ENCODE assay signal across 8 mouse cellular contexts in genomic region chr14:54259722-54260085, GRCm38 (mm10). TPM values are rescaled to one million over a fixed set of nuclear protein-coding genes. Genes with fewer than 3 reads are reported as not detected.
DNase-seq lines count a peak whose midpoint lies in the region; ATAC-seq and TF ChIP-seq lines count a peak whose summit lies in the region.

No protein-coding gene starts in this region.

- 21% methylated on average over 8 of the region's 8 CpGs for WGBS in heart, postnatal 0 days
- WGBS in hindbrain, embryonic 13.5 days = 28% methylated on average over 8 of the region's 8 CpGs
- WGBS in midbrain, embryonic 13.5 days = 27% methylated on average over 8 of the region's 8 CpGs

- no peak for TF ChIP-seq CTCF in heart, postnatal 0 days (IDR thresholded peaks at IDR 0.05; ENCODE audit: low read depth)

- peak overlapping the region; percentile 79 for H3K4me2 ChIP-seq in heart, postnatal 0 days (ENCODE audit: low read depth, low read length)
- peak overlapping the region; percentile 79 for H3K4me2 ChIP-seq in hindbrain, embryonic 13.5 days
- H3K4me2 ChIP-seq in midbrain, embryonic 13.5 days (replicated peaks) = peak overlapping the region; percentile 88

- no peaks in the 10 kb centered on the region for H3K9me3 ChIP-seq in heart, postnatal 0 days (replicated peaks; ENCODE audit: control insufficient read depth, low read length)
- H3K9me3 ChIP-seq in hindbrain, embryonic 13.5 days = no peaks in the 10 kb centered on the region
- no peaks in the 10 kb centered on the region for H3K9me3 ChIP-seq in midbrain, embryonic 13.5 days

- peaks cover 25% of the 10 kb centered on the region for H3K4me1 ChIP-seq in heart, postnatal 0 days (ENCODE audit: control insufficient read depth, insufficient read depth)
- H3K4me1 ChIP-seq in hindbrain, embryonic 13.5 days (replicated peaks) = peaks cover 23% of the 10 kb centered on the region
- H3K4me1 ChIP-seq in midbrain, embryonic 13.5 days (replicated peaks) = peaks cover 21% of the 10 kb centered on the region

- peak overlapping the region; percentile 82 for H3K4me3 ChIP-seq in heart, postnatal 0 days (ENCODE audit: low read depth, low read length)
- peak overlapping the region; percentile 48 for H3K4me3 ChIP-seq in hindbrain, embryonic 13.5 days
- H3K4me3 ChIP-seq in midbrain, embryonic 13.5 days (replicated peaks) = peak overlapping the region; percentile 58

- no peak for DNase-seq in heart, postnatal 0 days (ENCODE audit: low spot score)
- no peak for DNase-seq in heart, postnatal 4 days
- peak; percentile 24 for DNase-seq in Muller cell, postnatal 12 days (ENCODE audit: inconsistent ontology term)
- no peak for DNase-seq in gastrocnemius, postnatal 4 days (ENCODE audit: low spot score in 2 of 2)
- no peak for DNase-seq in cerebellum, adult 11-12 months
- DNase-seq in frontal cortex, postnatal 10 days (ENCODE audit: low spot score in 2 of 2) = no peak

- H3K27ac ChIP-seq in heart, postnatal 0 days (ENCODE audit: low read depth) = peak overlapping the region; percentile 88
- H3K27ac ChIP-seq in hindbrain, embryonic 13.5 days = no peak overlapping the region; the same call in 1 of the 2 replicates
- H3K27ac ChIP-seq in midbrain, embryonic 13.5 days = no peak overlapping the region

- H3K9ac ChIP-seq in heart, postnatal 0 days (replicated peaks; ENCODE audit: low read depth, low read length) = peak overlapping the region; percentile 79
- peak overlapping the region; percentile 68 for H3K9ac ChIP-seq in hindbrain, embryonic 13.5 days
- H3K9ac ChIP-seq in midbrain, embryonic 13.5 days (replicated peaks) = peak overlapping the region; percentile 74

- H3K36me3 ChIP-seq in heart, postnatal 0 days (replicated peaks; ENCODE audit: control insufficient read depth, insufficient read depth, low read length) = peaks cover 26% of the 10 kb centered on the region
- peaks cover 10% of the 10 kb centered on the region for H3K36me3 ChIP-seq in hindbrain, embryonic 13.5 days
- peaks cover 9% of the 10 kb centered on the region; the same call in 1 of the 2 replicates for H3K36me3 ChIP-seq in midbrain, embryonic 13.5 days

- ATAC-seq in heart, postnatal 0 days (ENCODE audit: insufficient read depth, low read depth) = no peak
- no peak for ATAC-seq in hindbrain, embryonic 13.5 days (ENCODE audit: low FRiP score)
- ATAC-seq in midbrain, embryonic 13.5 days = no peak

- H3K27me3 ChIP-seq in heart, postnatal 0 days (ENCODE audit: control insufficient read depth, insufficient read depth, low read length) = no peaks in the 10 kb centered on the region
- H3K27me3 ChIP-seq in hindbrain, embryonic 13.5 days = peaks cover 8% of the 10 kb centered on the region; the same call in 1 of the 2 replicates
- 0 out of 2 replicates have a peak, but pooled peaks cover 6% of the 10 kb centered on the region for H3K27me3 ChIP-seq in midbrain, embryonic 13.5 days

- TF ChIP-seq EP300 in heart, postnatal 0 days (IDR thresholded peaks at IDR 0.05; ENCODE audit: low read depth) = no peak

RNA-seq across cellular contexts. Expression of gene Abhd4, which starts 5.7 kb away (rescaled TPM):
- 192 and 229 TPM in 2 replicates for total RNA-seq in heart, postnatal 0 days (2014; rRNA removed; ENCODE audit: low replicate concordance)
- polyA plus RNA-seq in heart, postnatal 0 days (2015; fragmentation: Nextera tagmentation; extraction: Ambion mirVana) = 99.9 and 103 TPM in 2 replicates
- total RNA-seq in heart, postnatal 4 days (2021) = 10 to 100 TPM; 65.0 to 65.1 TPM
- 58.2 and 58.7 TPM in 2 replicates for polyA plus RNA-seq in hindbrain, embryonic 13.5 days (2015; fragmentation: Nextera tagmentation; extraction: Ambion mirVana)
- 38.2 and 43.7 TPM in 2 replicates for polyA plus RNA-seq in midbrain, embryonic 13.5 days (2015; fragmentation: Nextera tagmentation; extraction: Ambion mirVana)
- total RNA-seq in gastrocnemius, postnatal 4 days (2021) = 10 to 100 TPM; 30.1 to 31.5 TPM

RNA-seq across cellular contexts. Expression of gene Dad1, which starts 5.8 kb away (rescaled TPM):
- 267 and 313 TPM in 2 replicates for total RNA-seq in heart, postnatal 0 days (2014; rRNA removed; ENCODE audit: low replicate concordance)
- polyA plus RNA-seq in heart, postnatal 0 days (2015; fragmentation: Nextera tagmentation; extraction: Ambion mirVana) = 389 and 395 TPM in 2 replicates
- total RNA-seq in heart, postnatal 4 days (2021) = 100 to 1,000 TPM; 132 to 145 TPM
- polyA plus RNA-seq in hindbrain, embryonic 13.5 days (2015; fragmentation: Nextera tagmentation; extraction: Ambion mirVana) = 343 and 348 TPM in 2 replicates
- 289 and 300 TPM in 2 replicates for polyA plus RNA-seq in midbrain, embryonic 13.5 days (2015; fragmentation: Nextera tagmentation; extraction: Ambion mirVana)
- 10 to 100 TPM; 89.9 to 92.3 TPM for total RNA-seq in gastrocnemius, postnatal 4 days (2021)

RNA-seq across cellular contexts. Expression of gene Olfr49, which starts 25.0 kb away (rescaled TPM):
- not detected in 2 replicates for total RNA-seq in heart, postnatal 0 days (2014; rRNA removed; ENCODE audit: low replicate concordance)
- not detected in 2 replicates for polyA plus RNA-seq in heart, postnatal 0 days (2015; fragmentation: Nextera tagmentation; extraction: Ambion mirVana)
- total RNA-seq in heart, postnatal 4 days (2021) = not detected
- not detected in 2 replicates for polyA plus RNA-seq in hindbrain, embryonic 13.5 days (2015; fragmentation: Nextera tagmentation; extraction: Ambion mirVana)
- not detected in 2 replicates for polyA plus RNA-seq in midbrain, embryonic 13.5 days (2015; fragmentation: Nextera tagmentation; extraction: Ambion mirVana)
- total RNA-seq in gastrocnemius, postnatal 4 days (2021) = not detected
